Mouse (Mus musculus) macrophage (primary cell): Measurements from ENCODE around the gene Cyp3a13. TPM values are rescaled to one million over a fixed set of nuclear protein-coding genes. Genes with fewer than 3 reads are reported as not detected.
"Not testable (repeated sequence)": the region's sequence is repeated elsewhere in the genome, so short reads cannot be mapped to it uniquely, and the experiment has no call there.

Experiments used
- H3K27ac ChIP-seq: fragments of 350-480 bp; formaldehyde crosslinking; 2 replicates; pipeline ENCODE4 v1.9.0; 2021
- H3K36me3 ChIP-seq: fragments of 350-480 bp; formaldehyde crosslinking; 2 replicates; pipeline ENCODE4 v1.9.0; 2021; ENCODE audit errors: inconsistent target
- H3K4me3 ChIP-seq: fragments of 350-480 bp; formaldehyde crosslinking; 2 replicates; pipeline ENCODE4 v1.9.0; 2021; ENCODE audit errors: inconsistent target
- H3K79me2 ChIP-seq: fragments of 350-480 bp; formaldehyde crosslinking; 2 replicates; pipeline ENCODE4 v1.9.0; 2021; ENCODE audit errors: inconsistent target
- WGBS: methylation state at CpG from one replicate; pipeline ENCODE4 v1.1.7; 2026; ENCODE audit warnings: inconsistent platforms; ENCODE audit not compliant: missing documents; 5-methylcytosine and 5-hydroxymethylcytosine counted together
- polyA plus RNA-seq: library from polyadenylated mRNA; stranded (reverse); fragments of 250-400 nt; gene quantifications from 3 replicates; pipeline ENCODE4 v1.2.4, GENCODE M21; 2018; ENCODE audit warnings: inconsistent platforms

Gene Cyp3a13
- polyA plus RNA-seq, 1 experiment from 2014 or later = not detected

GRCm38 (mm10) chr5:137897812-137898211 lies 23.6 kb downstream of the Cyp3a13 start:
- no peak overlapping the region for H3K4me3 ChIP-seq
- no peaks in the 10 kb centered on the region for H3K36me3 ChIP-seq
- no peaks in the 10 kb centered on the region for H3K79me2 ChIP-seq
- WGBS = 40% methylated on average over 1 of the region's 1 CpGs
- H3K27ac ChIP-seq = no peak overlapping the region

- Histone ChIP-seq H3K4me3 (no peak overlapping the region), H3K27ac (no peak overlapping the region), H3K79me2 (no peaks in the 10 kb centered on the region), H3K36me3 (no peaks in the 10 kb centered on the region)
- WGBS = 29% methylated on average over 1 of the region's 1 CpGs
Observed at GRCm38 (mm10) chr5:137892954-137893353, 28.5 kb downstream of the Cyp3a13 start.

GRCm38 (mm10) chr5:137887666-137888065 lies 33.8 kb downstream of the Cyp3a13 start:
- H3K4me3 ChIP-seq = no peak overlapping the region
- 86% methylated on average over 1 of the region's 1 CpGs for WGBS
- no peak overlapping the region for H3K27ac ChIP-seq
- no peaks in the 10 kb centered on the region for H3K79me2 ChIP-seq
- H3K36me3 ChIP-seq = no peaks in the 10 kb centered on the region

GRCm38 (mm10) chr5:137885894-137886293 lies 35.5 kb downstream of the Cyp3a13 start:
- WGBS = 0% methylated on average over 2 of the region's 2 CpGs
- no peaks in the 10 kb centered on the region for H3K79me2 ChIP-seq
- H3K36me3 ChIP-seq = no peaks in the 10 kb centered on the region
- H3K27ac ChIP-seq = no peak overlapping the region
- no peak overlapping the region for H3K4me3 ChIP-seq

- no peak overlapping the region for H3K4me3 ChIP-seq
- H3K79me2 ChIP-seq = no peaks in the 10 kb centered on the region
- peak overlapping the region; percentile 68 for H3K27ac ChIP-seq
- WGBS = 21% methylated on average over 3 of the region's 3 CpGs
- H3K36me3 ChIP-seq = no peaks in the 10 kb centered on the region
Observed at GRCm38 (mm10) chr5:137883345-137883744, 38.1 kb downstream of the Cyp3a13 start.

- no peak overlapping the region for H3K4me3 ChIP-seq
- peak overlapping the region; percentile 68 for H3K27ac ChIP-seq
- no peaks in the 10 kb centered on the region for H3K36me3 ChIP-seq
- 6% methylated on average over 4 of the region's 4 CpGs for WGBS
- no peaks in the 10 kb centered on the region for H3K79me2 ChIP-seq
Observed at GRCm38 (mm10) chr5:137882922-137883321, 38.5 kb downstream of the Cyp3a13 start.

GRCm38 (mm10) chr5:137877860-137878259 lies 43.6 kb downstream of the Cyp3a13 start:
- no peaks in the 10 kb centered on the region for H3K79me2 ChIP-seq
- no peaks in the 10 kb centered on the region for H3K36me3 ChIP-seq
- no peak overlapping the region for H3K4me3 ChIP-seq
- 49% methylated on average over 2 of the region's 2 CpGs for WGBS
- H3K27ac ChIP-seq = no peak overlapping the region

- Histone ChIP-seq H3K4me3 (no peak overlapping the region), H3K79me2 (no peaks in the 10 kb centered on the region), H3K27ac (no peak overlapping the region), H3K36me3 (no peaks in the 10 kb centered on the region)
- 93% methylated on average over 2 of the region's 2 CpGs for WGBS
Observed at GRCm38 (mm10) chr5:137875054-137875453, 46.4 kb downstream of the Cyp3a13 start.

- H3K4me3 ChIP-seq, H3K79me2 ChIP-seq, H3K36me3 ChIP-seq: not testable (repeated sequence)
- peak overlapping the region; percentile 65 for H3K27ac ChIP-seq
- WGBS = 50% methylated on average over 1 of the region's 1 CpGs
Observed at GRCm38 (mm10) chr5:137872381-137872702, 49.1 kb downstream of the Cyp3a13 start.

GRCm38 (mm10) chr5:137871644-137872380 lies 49.6 kb downstream of the Cyp3a13 start, which contains the start of gene Pilrb2:
Pilrb2 (minus strand) TSS chr5:137871815.
- Histone ChIP-seq H3K27ac (peak within 1 kb of the TSS; percentile 65), H3K4me3 (peak within 1 kb of the TSS; percentile 9; the same call in 1 of the 2 replicates)
- H3K79me2 ChIP-seq, H3K36me3 ChIP-seq: not testable (repeated sequence)
- 33% methylated on average over 2 of the region's 3 CpGs for WGBS

GRCm38 (mm10) chr5:137868600-137868999 lies 52.8 kb downstream of the Cyp3a13 start:
- not testable (repeated sequence) for H3K4me3 ChIP-seq, H3K27ac ChIP-seq, H3K36me3 ChIP-seq, H3K79me2 ChIP-seq
- no CpG with 5 or more reads among the region's 2 CpGs for WGBS

GRCm38 (mm10) chr5:137864008-137864407 lies 57.4 kb downstream of the Cyp3a13 start:
- H3K27ac ChIP-seq = peak overlapping the region; percentile 46
- H3K4me3 ChIP-seq, H3K36me3 ChIP-seq, H3K79me2 ChIP-seq: not testable (repeated sequence)
- 86% methylated on average over 1 of the region's 1 CpGs for WGBS

GRCm38 (mm10) chr5:137857960-137858710 lies 63.3 kb downstream of the Cyp3a13 start, which contains the start of gene Pilrb1:
Pilrb1 (minus strand) TSS chr5:137858106.
- H3K36me3 ChIP-seq, H3K4me3 ChIP-seq, H3K79me2 ChIP-seq: not testable (repeated sequence)
- 75% methylated on average over 1 of the region's 2 CpGs for WGBS
- peak within 1 kb of the TSS; percentile 59 for H3K27ac ChIP-seq

- not testable (repeated sequence) for H3K79me2 ChIP-seq, H3K27ac ChIP-seq, H3K4me3 ChIP-seq, H3K36me3 ChIP-seq
- 23% methylated on average over 5 of the region's 5 CpGs for WGBS
Observed at GRCm38 (mm10) chr5:137856870-137857269, 64.5 kb downstream of the Cyp3a13 start.

GRCm38 (mm10) chr5:137854907-137855306 lies 66.5 kb downstream of the Cyp3a13 start:
- H3K79me2 ChIP-seq, H3K27ac ChIP-seq, H3K36me3 ChIP-seq, H3K4me3 ChIP-seq: not testable (repeated sequence)
- 100% methylated on average over 2 of the region's 3 CpGs for WGBS
